Comparison of ENCODE assay signal across 12 mouse cellular contexts in the genomic region with DNA sequence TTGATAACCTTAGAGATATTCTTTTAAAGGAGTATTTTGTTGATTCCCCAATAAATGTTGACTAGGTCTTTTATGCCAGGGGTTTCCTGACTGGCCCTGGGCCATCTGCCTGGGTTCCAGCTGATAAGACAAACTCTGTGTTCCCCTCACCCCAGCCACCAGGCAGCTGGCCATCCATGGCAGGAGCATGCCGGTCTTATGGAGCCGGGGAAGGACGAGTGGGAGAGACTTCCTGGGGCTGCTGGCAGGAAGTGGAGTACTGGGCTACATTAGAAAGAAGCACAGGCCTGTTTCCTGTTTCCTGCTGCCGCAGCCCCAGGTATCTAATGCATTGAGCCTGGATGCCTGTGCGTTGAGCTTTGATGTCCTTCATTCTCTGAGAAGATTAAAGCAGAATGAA.
A peak's percentile ranks its signal among the peaks of the same experiment; 100 is the strongest.
DNase-seq lines count a peak whose midpoint lies in the region; ATAC-seq and TF ChIP-seq lines count a peak whose summit lies in the region.
"Had no signal": no experiment of that assay in that cellular context is flagged by ENCODE, and none has a peak within 500 bp of the region (broad histone marks: within the 10 kb centered on the region; RNA-seq: fewer than 3 reads in every experiment).

No protein-coding gene starts in this region.

- H3K9me3 ChIP-seq in forebrain, embryonic 13.5 days (replicated peaks) = no peaks in the 10 kb centered on the region
- H3K9me3 ChIP-seq: embryonic facial prominence, embryonic 12.5 days had no signal

- TF ChIP-seq POLR2A in lung, adult 2 months (IDR thresholded peaks at IDR 0.05; ENCODE audit: borderline replicate concordance, extremely low read depth, low read depth, low read length) = no peak
- TF ChIP-seq POLR2A in cerebellum, adult 2 months (IDR thresholded peaks at IDR 0.05; ENCODE audit: borderline replicate concordance, insufficient read depth, low read length) = no peak

- H3K4me2 ChIP-seq in forebrain, embryonic 13.5 days = no peak overlapping the region
- H3K4me2 ChIP-seq: embryonic facial prominence, embryonic 12.5 days had no signal

- no peaks in the 10 kb centered on the region for H3K27me3 ChIP-seq in cerebellum, adult 2 months (ENCODE audit: control insufficient read depth, insufficient read depth, low read length)
- no peaks in the 10 kb centered on the region for H3K27me3 ChIP-seq in forebrain, embryonic 13.5 days
- H3K27me3 ChIP-seq: embryonic facial prominence, embryonic 12.5 days; Patski had no signal

- DNase-seq in adrenal gland, adult 2 months = peak; percentile 24
- no peak for DNase-seq in adrenal gland, adult 8-10 months
- peak; percentile 55 to 68 for DNase-seq in lung, adult 18-20 months
- DNase-seq in lung, adult 2 months = no peak
- peak; percentile 46 for DNase-seq in heart, postnatal 4 days
- DNase-seq in cerebellum, adult 2 months = no peak
- DNase-seq: retina, postnatal 1 day had no signal

- H3K9ac ChIP-seq in forebrain, embryonic 13.5 days = no peak overlapping the region
- H3K9ac ChIP-seq: embryonic facial prominence, embryonic 12.5 days had no signal

- H3K36me3 ChIP-seq in forebrain, embryonic 13.5 days (ENCODE audit: poor library complexity, severe bottlenecking) = no peaks in the 10 kb centered on the region

- 42% methylated on average over 5 of the region's 5 CpGs for WGBS in lung, adult 2 months
- WGBS in cerebellum, adult 2 months = 27% methylated on average over 5 of the region's 5 CpGs
- 83% methylated on average over 5 of the region's 5 CpGs for WGBS in forebrain, embryonic 13.5 days

- ATAC-seq in megakaryocyte-erythroid progenitor cell, adult 5-6 weeks (replicated peaks; ENCODE audit: low FRiP score, low TSS enrichment, poor library complexity, severe bottlenecking) = peak; percentile 63
- ATAC-seq in forebrain, embryonic 13.5 days = no peak
- ATAC-seq: midbrain, embryonic 16.5 days; Patski had no signal

- peaks cover 7% of the 10 kb centered on the region for H3K4me1 ChIP-seq in lung, adult 2 months (ENCODE audit: control insufficient read depth, insufficient read depth, low read length)
- H3K4me1 ChIP-seq in cerebellum, adult 2 months (ENCODE audit: control insufficient read depth, insufficient read depth, low read length) = no peaks in the 10 kb centered on the region; the same call in 1 of the 2 replicates
- no peaks in the 10 kb centered on the region for H3K4me1 ChIP-seq in forebrain, embryonic 13.5 days

- H3K4me3 ChIP-seq in lung, adult 2 months (replicated peaks; ENCODE audit: extremely low read depth, low read depth, low read length) = no peak overlapping the region
- H3K4me3 ChIP-seq in cerebellum, adult 2 months (replicated peaks; ENCODE audit: insufficient read depth, low read depth, low read length) = no peak overlapping the region
- no peak overlapping the region for H3K4me3 ChIP-seq in forebrain, embryonic 13.5 days
- H3K4me3 ChIP-seq: embryonic facial prominence, embryonic 12.5 days had no signal

- no peak for TF ChIP-seq CTCF in lung, adult 2 months (IDR thresholded peaks at IDR 0.05; ENCODE audit: insufficient read depth, low read length)
- TF ChIP-seq CTCF in cerebellum, adult 2 months (IDR thresholded peaks at IDR 0.05; ENCODE audit: borderline replicate concordance, insufficient read depth, low read depth, low read length) = no peak

- H3K27ac ChIP-seq in cerebellum, adult 2 months (ENCODE audit: insufficient read depth, low read length) = no peak overlapping the region
- no peak overlapping the region for H3K27ac ChIP-seq in forebrain, embryonic 13.5 days
- H3K27ac ChIP-seq: embryonic facial prominence, embryonic 12.5 days had no signal

Comparison
In these comparisons a context has a peak if more than half of its experiments do, and no peak if none do; other contexts are left out.
1. DNase-seq: peak in adrenal gland, adult 2 months (single experiment), lung, adult 18-20 months (2 of 2) and heart, postnatal 4 days (single experiment); none in adrenal gland, adult 8-10 months (single experiment), lung, adult 2 months (single experiment) and cerebellum, adult 2 months (0 of 2).